Mouse (Mus musculus) megakaryocyte, adult 5-6 weeks (primary cell): ENCODE measurements around the gene Srgap1. TPM values are rescaled to one million over a fixed set of nuclear protein-coding genes. Genes with fewer than 3 reads are reported as not detected.

ENCODE experiments used
- ATAC-seq: 2 replicates; pipeline ENCODE4 v1.8.0; 2016; ENCODE audit warnings: mild to moderate bottlenecking, inconsistent platforms; ENCODE audit not compliant: poor library complexity, severe bottlenecking
- total RNA-seq, 2 experiments: library from RNA; stranded (forward) in 1 of 2; stranded (reverse) in 1 of 2; fragments of 153-499, 151-499 nt in 1 of 2; fragments of 221-1000, 200-1000 nt in 1 of 2; gene quantifications; 2 replicates each; pipeline versions ENCODE4 v1.2.3 to v1.2.4; 2015 to 2017

The Srgap1 gene
- total RNA-seq, 2 experiments from 2014 or later: 0.07 TPM

- ATAC-seq: no peak
These were observed 213.7 kb downstream of the Srgap1 start for GRCm38 (mm10) chr10:121833443-121833842.

- no peak for ATAC-seq
These were observed 216.5 kb downstream of the Srgap1 start for GRCm38 (mm10) chr10:121830335-121831307.

DNA sequence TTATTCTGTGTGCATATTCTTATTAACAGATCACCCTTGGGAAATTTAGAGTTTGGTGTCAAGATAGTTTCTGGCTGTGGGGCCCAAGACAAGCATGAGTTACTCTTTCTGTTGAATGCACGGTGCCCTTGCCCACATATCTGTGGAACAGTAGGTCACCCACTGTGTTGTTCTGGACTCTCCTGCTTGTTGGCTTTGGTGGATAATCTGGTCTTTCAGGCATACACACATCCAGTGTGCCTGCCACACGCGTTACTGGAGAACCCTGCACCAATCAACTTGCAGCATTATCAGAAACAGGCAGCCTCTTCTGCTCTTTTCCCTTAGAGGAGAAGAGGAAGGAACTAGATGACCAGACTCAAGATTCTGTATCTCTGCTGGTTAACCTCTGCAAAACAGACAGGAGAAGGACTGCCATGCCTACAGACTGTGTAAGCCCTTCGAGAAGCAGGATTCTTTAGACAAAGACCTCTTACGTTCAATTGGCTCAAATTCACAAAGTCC is 217.3 kb downstream of the Srgap1 start:
- no peak for ATAC-seq

DNA sequence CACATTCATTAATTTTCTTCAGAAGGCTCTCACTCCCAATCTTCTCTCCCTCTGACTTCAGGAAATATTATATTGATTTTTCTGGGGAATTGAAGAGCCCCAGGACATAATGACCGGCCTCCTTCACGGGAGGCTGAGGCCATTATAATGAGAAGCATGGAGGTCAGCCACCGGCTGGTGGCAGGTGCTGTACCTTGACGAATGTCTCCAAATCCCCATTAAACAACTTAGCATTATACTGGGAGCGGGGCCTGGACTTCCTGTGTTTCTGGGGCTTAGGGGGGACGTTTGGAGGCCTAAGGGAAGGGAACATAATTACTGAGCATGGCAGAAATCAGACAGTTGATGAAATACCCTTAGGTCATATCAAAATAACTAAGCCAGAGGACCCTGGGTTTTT is 218.1 kb downstream of the Srgap1 start:
- ATAC-seq: no peak

DNA sequence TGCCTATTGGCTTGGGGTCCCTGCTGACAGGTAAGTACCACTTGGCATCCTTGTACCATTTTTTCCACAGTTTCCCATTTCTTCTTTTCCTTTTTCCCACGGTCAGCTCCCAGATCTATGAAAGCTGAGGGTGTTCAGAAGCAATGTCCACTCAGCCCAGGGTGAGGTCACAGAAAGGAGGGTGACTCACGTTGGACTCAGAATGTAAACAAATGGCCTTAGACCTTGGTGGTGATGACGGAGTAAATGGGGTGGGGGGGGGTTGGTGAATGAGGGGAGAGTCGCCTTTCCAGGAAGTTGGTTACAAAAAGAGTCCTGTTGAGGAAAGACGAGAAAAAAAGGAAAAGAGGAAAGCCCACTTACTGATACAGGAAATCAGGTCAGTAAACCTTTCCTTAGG is 224.4 kb downstream of the Srgap1 start:
- no peak for ATAC-seq

GRCm38 (mm10) chr10:121820846-121821245 is 226.3 kb downstream of the Srgap1 start:
- ATAC-seq: 0 out of 2 replicates have a peak, but pooled peaks have one; percentile 31

- ATAC-seq: no peak
These were observed 229.1 kb downstream of the Srgap1 start for GRCm38 (mm10) chr10:121817983-121818382.

DNA sequence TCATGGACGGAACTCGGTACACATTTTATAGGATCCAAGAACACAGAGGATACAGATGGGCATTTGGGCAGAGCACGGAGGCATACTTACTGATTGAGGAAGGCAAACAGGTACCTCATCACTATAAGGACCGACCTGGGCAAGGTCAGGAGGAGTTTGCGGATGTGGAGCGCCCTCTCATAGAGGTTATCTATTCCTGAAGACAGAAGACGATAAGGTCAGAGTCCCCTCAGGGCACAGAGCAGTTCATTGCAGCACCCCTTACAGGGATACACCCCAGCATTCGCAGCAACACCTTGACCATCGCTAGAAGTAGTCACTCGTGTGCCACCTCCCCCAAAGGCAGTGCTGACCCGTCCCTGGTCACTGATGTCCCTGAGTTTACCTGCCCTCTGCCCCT is 239.3 kb downstream of the Srgap1 start:
- ATAC-seq: 0 out of 2 replicates have a peak, but pooled peaks have one; percentile 22

- no peak for ATAC-seq
These were observed 240.3 kb downstream of the Srgap1 start for GRCm38 (mm10) chr10:121806806-121807205.

GRCm38 (mm10) chr10:121805933-121806341 is 241.2 kb downstream of the Srgap1 start:
- ATAC-seq: no peak

DNA sequence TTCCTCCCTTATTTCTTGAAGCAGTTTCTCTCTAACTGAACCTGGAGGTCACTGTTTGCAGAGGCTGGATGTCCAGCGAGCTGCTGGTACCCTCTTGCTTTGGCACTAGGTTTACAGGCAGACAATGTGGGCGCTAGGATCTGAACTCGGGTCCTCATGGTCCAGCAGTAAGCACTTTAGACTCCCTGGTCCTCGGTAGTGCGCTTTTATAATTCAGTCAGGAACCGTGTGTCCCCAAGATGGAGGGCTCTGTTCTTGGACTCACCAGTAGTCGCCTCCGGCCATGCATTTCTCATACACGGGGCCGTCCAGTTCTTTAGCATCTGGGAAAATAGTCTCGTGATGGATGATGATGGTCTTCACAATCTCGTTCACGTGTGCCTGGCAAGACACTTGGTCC is 242.6 kb downstream of the Srgap1 start:
- ATAC-seq: no peak

GRCm38 (mm10) chr10:121800041-121800440 is 247.1 kb downstream of the Srgap1 start:
- ATAC-seq: no peak

DNA sequence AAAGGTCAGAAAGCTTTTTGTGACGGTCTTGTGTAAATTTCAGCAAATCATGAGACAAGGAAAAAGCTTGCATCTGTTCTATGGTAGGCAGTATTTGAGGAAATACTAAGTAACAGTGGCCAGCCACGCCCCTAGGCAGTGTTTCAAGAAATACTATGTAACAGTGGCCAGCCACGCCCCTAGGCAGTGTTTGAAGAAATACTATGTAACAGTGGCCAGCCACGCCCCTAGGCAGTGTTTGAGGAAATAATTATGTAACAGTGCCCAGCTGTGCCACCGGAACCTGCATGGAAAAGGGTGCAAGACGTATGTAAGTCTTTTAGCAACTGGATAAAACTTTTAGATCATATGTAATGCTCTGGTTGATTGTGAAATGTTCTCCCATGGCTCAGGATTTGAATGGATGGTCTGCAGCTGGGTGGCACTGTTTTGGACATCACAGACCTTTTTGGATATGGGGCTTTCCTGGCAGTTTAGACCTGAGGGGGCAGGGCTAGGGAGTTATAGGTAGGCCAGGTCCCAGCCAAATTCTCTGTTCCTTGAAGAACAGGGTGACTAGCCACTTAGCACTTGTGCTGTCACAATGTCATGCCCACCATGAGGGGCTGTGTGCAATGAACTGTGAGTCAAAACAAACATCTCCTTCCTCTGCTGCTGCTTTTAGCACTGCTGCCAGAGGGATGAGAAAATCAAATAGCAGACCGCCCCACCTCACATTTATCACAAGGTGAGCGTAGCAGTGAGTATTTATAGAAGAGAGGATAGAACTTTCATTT is 250.9 kb downstream of the Srgap1 start:
- peak; percentile 94 for ATAC-seq

- ATAC-seq: no peak
These were observed 252.6 kb downstream of the Srgap1 start for GRCm38 (mm10) chr10:121794486-121794885.

DNA sequence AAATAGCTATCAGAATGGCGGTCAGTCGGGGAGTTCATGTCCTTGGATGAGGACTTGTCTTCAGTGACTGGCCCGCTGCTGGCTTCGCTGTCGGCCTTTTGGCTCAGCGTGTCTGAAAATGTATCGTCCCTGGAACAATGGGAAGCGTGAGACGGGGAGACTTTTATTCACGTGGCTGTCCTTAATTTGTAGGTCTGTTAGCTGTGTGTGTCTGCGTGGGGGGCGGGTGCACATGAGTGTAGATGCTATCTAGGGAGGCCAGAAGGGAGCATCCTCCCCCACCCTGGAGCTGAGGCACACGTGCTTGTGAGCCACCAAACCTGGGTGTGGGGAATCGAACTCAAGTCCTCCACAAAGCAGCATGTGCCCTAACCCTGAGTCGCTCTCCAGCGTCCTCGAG is 254.5 kb downstream of the Srgap1 start:
- no peak for ATAC-seq

DNA sequence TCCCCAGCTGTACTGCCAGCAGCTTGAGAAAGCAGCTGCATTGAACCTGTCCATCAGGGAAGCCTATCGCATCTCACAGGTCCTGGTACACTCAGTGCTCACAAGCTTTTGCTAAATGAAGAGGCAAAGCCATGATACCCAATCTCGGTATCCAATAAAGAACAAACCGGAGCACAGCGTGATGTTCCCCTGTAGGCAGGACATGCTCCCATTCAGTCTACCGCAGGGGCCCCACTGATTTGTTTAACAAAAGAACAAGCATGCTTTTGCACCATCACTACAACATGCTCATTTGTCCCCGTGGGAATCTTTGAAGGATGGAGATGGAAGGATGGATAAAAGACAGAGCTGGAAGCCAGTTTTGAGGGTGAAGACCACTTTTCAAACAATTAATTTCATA is 257.0 kb downstream of the Srgap1 start:
- ATAC-seq: no peak

DNA sequence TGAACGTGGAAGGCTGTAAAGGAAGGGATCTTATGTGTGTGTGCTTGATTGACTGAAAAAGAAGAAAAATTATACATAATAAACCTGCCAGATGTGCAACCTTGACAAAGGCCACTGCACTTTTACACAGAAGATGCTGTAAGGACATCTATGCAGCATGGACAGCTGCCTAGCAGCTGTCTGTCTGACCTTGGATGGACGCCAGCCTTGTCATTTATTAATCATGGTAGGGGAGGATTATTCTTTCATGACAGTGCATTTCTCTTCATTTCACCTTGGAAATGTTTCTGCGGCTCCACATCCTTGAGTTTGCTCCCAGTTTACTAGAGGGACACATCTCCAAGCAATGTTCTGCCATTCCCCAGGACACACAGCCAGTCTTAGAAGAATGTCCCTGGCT is 258.6 kb downstream of the Srgap1 start:
- no peak for ATAC-seq

- ATAC-seq: peak; percentile 78
These were observed 266.0 kb downstream of the Srgap1 start for GRCm38 (mm10) chr10:121781159-121781558.

GRCm38 (mm10) chr10:121775990-121776389 is 271.1 kb downstream of the Srgap1 start:
- ATAC-seq: no peak

DNA sequence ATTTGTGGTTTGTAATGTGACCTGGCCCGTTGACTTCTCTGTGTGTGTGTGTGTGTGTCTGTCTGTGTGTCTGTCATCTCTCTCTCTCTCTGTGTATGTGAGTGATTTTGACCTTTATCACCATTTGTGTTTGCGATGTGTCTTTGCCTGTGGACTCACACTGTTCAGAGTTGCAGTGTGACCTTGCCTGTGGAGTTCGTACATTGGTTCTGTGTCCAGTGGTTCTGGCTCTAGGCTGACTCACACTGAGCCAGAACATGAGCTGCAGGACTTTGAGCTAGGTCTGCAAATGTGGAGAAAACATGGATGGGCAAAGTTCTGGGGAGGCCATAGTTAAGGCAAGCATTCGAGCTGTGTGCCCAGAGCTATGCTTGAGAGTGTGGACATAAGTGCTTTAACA is 273.3 kb downstream of the Srgap1 start:
- no peak for ATAC-seq
